Mouse (Mus musculus): ENCODE results near the gene Plac9b.
"Not testable (repeated sequence)": the region's sequence is repeated elsewhere in the genome, so short reads cannot be mapped to it uniquely, and the experiment has no call there.

DNA sequence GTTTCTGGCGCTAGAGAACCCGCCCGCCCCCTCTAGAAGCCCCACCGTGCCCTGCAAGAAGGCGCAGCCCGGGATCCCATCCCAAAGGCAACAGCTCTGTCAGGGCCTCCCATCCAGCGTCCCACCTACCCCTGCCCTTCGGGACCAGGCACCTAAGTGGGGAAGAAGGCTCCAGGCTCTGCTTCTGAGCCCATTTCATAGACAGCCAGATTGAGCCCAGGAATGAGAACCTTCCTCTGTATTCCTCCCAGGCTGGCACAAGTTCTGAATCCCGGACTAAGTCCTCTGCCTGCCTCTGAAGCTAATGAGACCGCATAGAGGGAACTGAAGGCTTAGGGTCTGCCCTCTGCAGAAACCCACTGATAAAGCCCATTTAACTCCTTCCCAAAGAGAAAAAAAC, at the start of gene Plac9b:
- not testable (repeated sequence) for TF ChIP-seq CTCF (IDR thresholded peaks at IDR 0.05; ENCODE audit: borderline replicate concordance, extremely low read depth, insufficient read depth, insufficient read length); POLR2A (IDR thresholded peaks at IDR 0.05; ENCODE audit: borderline replicate concordance, extremely low read depth, insufficient read depth, insufficient read length, poor library complexity, severe bottlenecking)
